Mouse (Mus musculus) testis, adult 2 months (tissue): ENCODE measurements around the gene Parp3. TPM values are rescaled to one million over a fixed set of nuclear protein-coding genes. Genes with fewer than 3 reads are reported as not detected.

Source experiments
- H3K27ac ChIP-seq: fragments of 200-500 bp; 2 replicates; pipeline ENCODE4 v1.5.1; 2012; ENCODE audit warnings: low read depth, low read length; ENCODE audit not compliant: control insufficient read depth, insufficient read depth
- H3K27me3 ChIP-seq: fragments of 200-500 bp; 2 replicates; pipeline ENCODE4 v1.6.1; 2012; ENCODE audit warnings: mild to moderate bottlenecking, low read length, moderate library complexity; ENCODE audit not compliant: control insufficient read depth, insufficient read depth
- H3K36me3 ChIP-seq: fragments of 200-500 bp; 2 replicates; pipeline ENCODE4 v1.6.1; 2012; ENCODE audit warnings: mild to moderate bottlenecking, low read length; ENCODE audit not compliant: control insufficient read depth, insufficient read depth
- H3K4me1 ChIP-seq: fragments of 200-500 bp; 2 replicates; pipeline ENCODE4 v1.6.1; 2012; ENCODE audit warnings: low read length; ENCODE audit not compliant: control insufficient read depth, insufficient read depth
- H3K4me3 ChIP-seq: fragments of 200-500 bp; 2 replicates; pipeline ENCODE4 v1.5.1; 2012; ENCODE audit warnings: low read depth, mild to moderate bottlenecking, low read length, moderate library complexity, mixed read lengths; ENCODE audit not compliant: control insufficient read depth
- CTCF ChIP-seq: fragments of 200-500 bp; IDR thresholded peaks from 2 replicates; pipeline ENCODE4 v1.5.1; 2012; ENCODE audit warnings: low read depth, mild to moderate bottlenecking, inconsistent platforms, low read length, moderate library complexity; ENCODE audit not compliant: control insufficient read depth, insufficient read depth, insufficient replicate concordance
- POLR2A ChIP-seq: fragments of 200-500 bp; IDR thresholded peaks from 2 replicates; pipeline ENCODE4 v1.6.1; 2012; ENCODE audit warnings: low read depth, mild to moderate bottlenecking, inconsistent platforms, low read length, moderate library complexity; ENCODE audit not compliant: control insufficient read depth
- polyA plus RNA-seq: library from polyadenylated mRNA; depleted of rRNA; stranded (reverse); fragments of >200 nt; gene quantifications from 2 replicates; pipeline ENCODE4 v1.2.3, GENCODE M21; 2012; rRNA removed

Gene Parp3
- polyA plus RNA-seq = 2.9 and 5.2 TPM in 2 replicates

DNA sequence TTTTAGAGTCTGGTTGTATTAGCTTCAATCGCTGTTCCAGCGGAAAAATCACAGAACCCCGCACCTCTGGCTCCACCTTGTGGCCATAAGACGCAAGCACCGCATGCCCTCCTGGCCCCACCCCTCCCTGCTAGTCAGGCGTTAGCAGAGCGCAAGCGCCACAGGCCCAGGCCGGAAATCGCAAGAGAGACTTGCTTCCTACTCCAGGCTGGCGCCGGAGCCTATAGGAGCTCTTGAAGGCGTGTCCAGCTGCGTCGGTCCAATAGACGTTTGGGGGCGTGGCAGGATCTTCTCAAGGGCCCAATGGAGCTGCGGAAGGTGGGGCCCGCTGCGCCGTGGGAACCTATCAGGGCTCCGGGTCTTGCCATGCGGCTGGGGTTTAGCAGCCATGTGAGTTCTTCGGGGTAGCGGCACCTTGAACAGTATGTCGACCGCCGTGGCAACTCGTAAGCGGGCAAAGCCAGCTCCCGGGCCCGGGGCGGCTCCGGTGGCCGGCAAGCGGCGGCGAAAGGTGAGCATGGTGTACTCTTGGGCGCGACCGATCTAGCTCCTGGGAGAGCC is at the start of gene Parp3:
Gene Parp3 (minus strand): TSS at position 26 of the 561 bp plus-strand sequence.
- Histone ChIP-seq H3K4me1 (peaks cover 19% of the 10 kb centered on the region), H3K36me3 (no peaks in the 10 kb centered on the region), H3K4me3 (peak within 1 kb of the TSS; percentile 87), H3K27ac (peak within 1 kb of the TSS; percentile 67), H3K27me3 (no peaks in the 10 kb centered on the region)
- TF ChIP-seq POLR2A (peak; percentile 55), CTCF (peak; percentile 97)

DNA sequence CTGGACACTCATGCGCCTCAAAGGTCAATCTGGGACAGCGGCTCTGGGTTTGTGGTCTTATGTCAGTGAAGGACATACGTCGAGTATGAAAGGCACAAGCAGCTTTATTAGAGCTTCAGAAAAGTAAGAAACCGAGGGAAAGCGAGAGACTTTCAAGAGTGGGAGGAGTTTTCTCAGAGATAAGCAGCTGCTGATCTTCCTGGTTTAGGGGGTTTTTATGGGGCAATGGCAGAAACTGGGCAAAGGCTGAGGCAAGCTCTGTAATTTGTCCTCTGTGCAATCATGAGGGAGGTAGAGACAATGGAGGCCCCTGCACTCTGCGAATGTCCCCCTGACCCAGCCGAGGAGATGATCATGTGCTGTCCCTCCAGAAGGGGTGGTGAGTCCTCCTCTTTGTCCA is 43.2 kb upstream of the Parp3 start:
- Histone ChIP-seq H3K4me1 (no peaks in the 10 kb centered on the region), H3K27ac (no peak overlapping the region), H3K27me3 (no peaks in the 10 kb centered on the region), H3K4me3 (no peak overlapping the region), H3K36me3 (no peaks in the 10 kb centered on the region)
- TF ChIP-seq CTCF = no peak
- TF ChIP-seq POLR2A = no peak

DNA sequence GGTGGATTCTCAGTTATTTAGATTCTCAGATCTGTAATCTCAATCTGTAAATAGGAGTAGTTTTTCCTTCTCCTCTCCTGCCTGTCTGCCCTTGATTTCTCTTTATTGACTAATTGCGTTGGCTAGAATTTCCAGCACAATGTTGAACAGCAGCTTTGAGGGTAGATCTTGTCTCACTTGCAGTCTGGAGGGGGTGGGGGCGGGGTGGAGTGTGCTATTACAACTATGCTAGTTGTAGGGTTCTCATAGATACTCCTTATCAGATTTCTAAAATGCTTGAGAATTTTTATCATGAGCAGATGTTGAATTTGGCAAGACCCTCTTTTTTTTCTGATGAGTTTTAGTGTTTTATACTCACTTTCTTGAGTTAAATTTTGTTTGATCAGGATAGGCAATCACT is 42.7 kb upstream of the Parp3 start:
- Histone ChIP-seq H3K27me3 (no peaks in the 10 kb centered on the region), H3K4me3 (no peak overlapping the region), H3K4me1 (no peaks in the 10 kb centered on the region), H3K27ac (no peak overlapping the region), H3K36me3 (no peaks in the 10 kb centered on the region)
- TF ChIP-seq POLR2A = no peak
- no peak for TF ChIP-seq CTCF

DNA sequence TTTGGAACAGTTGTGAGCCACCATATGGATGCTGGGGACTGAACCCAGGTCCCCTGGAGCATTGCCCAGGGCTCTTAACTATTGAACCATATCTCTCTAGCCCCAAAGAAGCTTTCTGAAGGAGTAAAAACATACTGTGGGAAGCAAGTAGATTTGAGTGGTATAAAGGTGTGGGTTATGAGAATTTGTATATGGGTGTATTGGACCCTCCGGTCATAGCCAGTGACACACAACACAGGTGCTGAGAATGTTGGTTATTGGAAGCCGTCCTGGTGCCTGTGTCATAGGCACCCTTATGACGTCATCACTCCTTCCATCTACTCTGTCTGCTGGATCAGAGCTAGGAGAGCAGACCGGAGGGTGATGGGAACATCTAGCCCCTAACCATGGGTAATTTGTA is 37.5 kb upstream of the Parp3 start, which contains the start of gene Iqcf5:
Gene Iqcf5 (plus strand): TSS at position 301 of the 400 bp plus-strand sequence.
- Histone ChIP-seq H3K27me3 (no peaks in the 10 kb centered on the region), H3K36me3 (no peaks in the 10 kb centered on the region), H3K4me1 (no peaks in the 10 kb centered on the region), H3K4me3 (peak within 1 kb of the TSS; percentile 60), H3K27ac (no peak within 1 kb of the TSS)
- TF ChIP-seq POLR2A = peak; percentile 36; the same call in 1 of the 2 replicates
- no peak for TF ChIP-seq CTCF

DNA sequence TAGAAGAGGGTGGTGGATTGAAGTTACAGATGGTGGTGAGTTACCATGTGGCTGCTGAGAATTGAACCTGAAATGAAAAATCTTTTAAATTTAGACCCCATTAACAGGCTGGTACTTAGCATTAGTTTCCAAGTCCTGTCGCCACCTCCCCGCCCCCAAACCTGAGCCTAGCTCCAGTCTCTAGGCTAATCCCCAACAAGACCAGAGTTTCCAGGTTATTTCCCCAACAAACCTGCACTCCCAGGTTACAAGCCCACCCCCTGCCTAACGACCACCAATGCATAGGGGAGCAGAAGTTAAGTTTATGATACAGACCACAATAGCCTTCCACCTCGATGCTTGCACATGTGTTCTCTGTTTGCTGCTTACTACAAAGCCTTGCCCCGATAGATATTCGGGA is 36.8 kb upstream of the Parp3 start:
- H3K36me3 ChIP-seq = no peaks in the 10 kb centered on the region
- H3K4me1 ChIP-seq = no peaks in the 10 kb centered on the region
- TF ChIP-seq POLR2A (no peak), CTCF (no peak)
- H3K27me3 ChIP-seq = no peaks in the 10 kb centered on the region
- H3K4me3 ChIP-seq = no peak overlapping the region
- H3K27ac ChIP-seq = no peak overlapping the region

DNA sequence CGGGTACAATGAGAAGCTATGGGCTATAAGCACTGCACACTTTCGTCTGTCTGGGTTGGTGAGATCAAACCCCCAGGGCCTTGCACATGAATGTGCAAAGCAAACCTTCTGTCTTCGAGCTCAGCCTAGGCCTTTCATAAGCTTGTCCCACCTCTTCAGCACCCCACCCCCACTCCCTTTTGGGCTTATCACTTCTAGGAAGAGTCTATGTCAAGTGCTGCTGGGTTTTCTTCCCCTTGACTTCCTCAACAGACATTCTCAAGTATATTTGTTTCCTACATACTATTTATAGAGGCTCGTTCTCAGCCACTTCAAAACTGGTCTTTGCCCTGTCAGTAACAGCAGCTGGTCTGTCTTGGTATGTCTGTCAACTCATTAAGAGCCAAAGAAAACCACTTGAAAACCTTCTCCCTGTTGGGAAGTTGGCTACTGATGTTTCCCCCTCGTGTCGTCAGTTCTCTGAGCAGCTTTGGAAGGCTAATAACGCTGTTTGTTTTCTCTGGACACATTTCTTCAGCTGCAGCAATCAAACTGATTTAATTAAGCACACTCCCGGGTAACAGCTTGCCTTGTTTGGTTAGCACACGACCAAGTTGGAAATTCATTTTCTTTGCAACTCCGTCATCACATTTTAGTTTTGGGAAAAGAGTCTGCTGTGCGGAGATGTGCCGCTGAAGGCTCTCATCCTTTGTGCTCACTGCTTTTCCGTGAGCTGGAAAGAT is 36.1 kb upstream of the Parp3 start:
- no peaks in the 10 kb centered on the region for H3K4me1 ChIP-seq

DNA sequence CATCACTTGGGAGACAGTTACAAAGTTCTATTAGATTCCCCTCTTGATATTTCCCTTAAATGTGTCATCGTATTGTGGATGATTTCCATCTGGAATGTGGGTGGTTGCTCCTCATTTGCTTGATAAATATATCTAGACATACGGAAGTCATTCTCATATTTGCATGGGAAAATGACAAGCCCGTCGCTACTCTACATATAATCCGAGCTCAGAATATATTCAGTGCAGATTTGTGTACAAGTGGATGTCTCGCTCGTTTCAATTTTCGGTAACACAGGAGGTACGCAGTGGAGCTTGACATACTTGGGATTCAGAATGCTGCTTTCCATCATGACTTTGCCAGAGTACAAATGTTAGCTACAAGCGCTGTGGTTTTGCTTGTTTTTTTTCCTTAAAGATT is 32.6 kb upstream of the Parp3 start:
- no peak overlapping the region for H3K27ac ChIP-seq
- H3K36me3 ChIP-seq = no peaks in the 10 kb centered on the region
- H3K4me1 ChIP-seq = no peaks in the 10 kb centered on the region
- H3K4me3 ChIP-seq = no peak overlapping the region
- TF ChIP-seq POLR2A (no peak), CTCF (no peak)
- no peaks in the 10 kb centered on the region for H3K27me3 ChIP-seq

More for the DNA sequence above, 36.1 kb upstream of the Parp3 start:
- no peak overlapping the region for H3K4me3 ChIP-seq
- H3K27ac ChIP-seq = no peak overlapping the region
- no peaks in the 10 kb centered on the region for H3K36me3 ChIP-seq
- no peaks in the 10 kb centered on the region for H3K27me3 ChIP-seq
- TF ChIP-seq CTCF = no peak
- no peak for TF ChIP-seq POLR2A
